Mouse (Mus musculus) liver, embryonic 14.5 days (tissue): ENCODE results near the gene Selp.

Experiments used
- CTCF ChIP-seq: IDR thresholded peaks from 2 replicates; pipeline ENCODE4 v1.5.1; 2016; ENCODE audit warnings: antibody characterized with exemption, low read depth, control low read depth
- EP300 ChIP-seq: IDR thresholded peaks from 2 replicates; pipeline ENCODE4 v1.6.1; 2016; ENCODE audit warnings: antibody characterized with exemption, low read depth

DNA sequence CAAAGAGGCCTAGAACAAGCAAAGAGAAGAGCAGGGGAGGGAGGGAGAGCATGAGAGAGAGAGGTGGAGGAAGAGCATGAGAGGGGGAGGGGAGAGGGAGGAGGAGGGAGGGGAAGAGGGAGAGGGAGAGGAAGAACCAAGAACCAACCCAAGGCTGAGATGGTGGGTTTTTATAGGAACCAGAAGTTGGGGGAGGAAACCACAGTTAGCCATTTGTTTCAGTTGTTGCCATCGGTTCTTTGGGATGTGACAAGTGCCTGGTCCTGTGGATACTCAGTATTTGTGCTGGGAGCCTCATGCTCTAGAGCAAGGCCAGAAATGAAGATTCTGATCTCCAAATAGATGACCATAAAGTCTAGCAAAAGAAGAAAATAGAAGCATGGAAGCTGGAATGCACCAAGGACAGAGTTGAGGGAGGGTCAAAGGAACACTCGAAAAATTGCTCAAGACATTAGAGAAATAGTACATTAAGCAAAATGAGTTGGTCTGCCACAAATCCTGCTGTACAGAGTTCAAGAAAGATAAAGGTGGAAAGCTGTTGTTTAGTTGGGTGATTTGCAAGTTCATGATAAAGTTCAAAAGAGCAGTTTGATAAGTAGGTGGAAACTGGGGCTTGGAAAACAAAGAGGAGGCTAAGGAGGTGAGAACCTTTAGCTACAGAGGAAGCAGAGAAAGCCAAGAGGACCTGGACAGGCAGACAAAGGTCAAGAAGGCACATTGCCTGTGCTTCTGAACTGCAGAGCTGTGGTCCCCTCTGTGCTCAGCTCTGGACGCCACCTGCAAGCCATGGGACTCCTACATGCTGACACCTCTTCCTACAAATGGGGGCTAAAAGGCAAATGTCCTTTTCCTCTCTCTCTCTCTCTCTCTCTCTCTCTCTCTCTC lies 5.1 kb downstream of the Selp start:
- TF ChIP-seq CTCF (no peak), EP300 (no peak)
